Mouse (Mus musculus): ENCODE data around the gene Krt90. TPM values are rescaled to one million over a fixed set of nuclear protein-coding genes. Genes with fewer than 3 reads are reported as not detected.

Gene Krt90
- polyA plus RNA-seq, 1 experiment from 2014 or later: 0.88 TPM

Small RNA genes within 50 kb of the gene (microRNA-seq; reads per million reads assigned to microRNA genes)
- gene Gm44393 (not detected), gene Gm44460 (not detected)

Other genes starting within 250 kb of the Krt90 start
- gene Krt80, start 192.8 kb downstream of the Krt90 start, polyA plus RNA-seq (2016; fragmentation: Nextera tagmentation; extraction: Ambion mirVana): 0.07 TPM in 1 of 2 replicates, not detected in the other
- gene Krt7, start 151.9 kb downstream of the Krt90 start, polyA plus RNA-seq (2016; fragmentation: Nextera tagmentation; extraction: Ambion mirVana): 12.2 and 12.4 TPM in 2 replicates
- 0.10 TPM in 1 of 2 replicates, not detected in the other for gene Krt87, start 124.1 kb downstream of the Krt90 start, polyA plus RNA-seq (2016; fragmentation: Nextera tagmentation; extraction: Ambion mirVana)
- not detected in 2 replicates for gene Krt88, start 115.2 kb downstream of the Krt90 start, polyA plus RNA-seq (2016; fragmentation: Nextera tagmentation; extraction: Ambion mirVana)
- gene Krt81, start 99.2 kb downstream of the Krt90 start, polyA plus RNA-seq (2016; fragmentation: Nextera tagmentation; extraction: Ambion mirVana): not detected in 2 replicates
- gene Krt86, start 89.5 kb downstream of the Krt90 start, polyA plus RNA-seq (2016; fragmentation: Nextera tagmentation; extraction: Ambion mirVana): 0.07 TPM in 1 of 2 replicates, not detected in the other
- gene Krt83, start 71.4 kb downstream of the Krt90 start, polyA plus RNA-seq (2016; fragmentation: Nextera tagmentation; extraction: Ambion mirVana): not detected in 2 replicates
- not detected in 2 replicates for gene Gm49425, start 45.7 kb downstream of the Krt90 start, polyA plus RNA-seq (2016; fragmentation: Nextera tagmentation; extraction: Ambion mirVana)
- not detected in 2 replicates for gene Krt84, start 30.1 kb downstream of the Krt90 start, polyA plus RNA-seq (2016; fragmentation: Nextera tagmentation; extraction: Ambion mirVana)
- gene Krt82, start 12.3 kb downstream of the Krt90 start, polyA plus RNA-seq (2016; fragmentation: Nextera tagmentation; extraction: Ambion mirVana): not detected in 2 replicates
- gene Krt75, start 11.0 kb upstream of the Krt90 start, polyA plus RNA-seq (2016; fragmentation: Nextera tagmentation; extraction: Ambion mirVana): not detected in 2 replicates
- not detected in 2 replicates for gene Gm5414, start 65.2 kb upstream of the Krt90 start, polyA plus RNA-seq (2016; fragmentation: Nextera tagmentation; extraction: Ambion mirVana)
- gene Gm5478, start 84.4 kb upstream of the Krt90 start, polyA plus RNA-seq (2016; fragmentation: Nextera tagmentation; extraction: Ambion mirVana): not detected in 2 replicates
- gene Krt6b, start 117.3 kb upstream of the Krt90 start, polyA plus RNA-seq (2016; fragmentation: Nextera tagmentation; extraction: Ambion mirVana): not detected in 2 replicates
- not detected in 2 replicates for gene Krt6a, start 131.4 kb upstream of the Krt90 start, polyA plus RNA-seq (2016; fragmentation: Nextera tagmentation; extraction: Ambion mirVana)
- 0.37 and 0.41 TPM in 2 replicates for gene Krt5, start 149.9 kb upstream of the Krt90 start, polyA plus RNA-seq (2016; fragmentation: Nextera tagmentation; extraction: Ambion mirVana)
- not detected in 2 replicates for gene Krt71, start 180.2 kb upstream of the Krt90 start, polyA plus RNA-seq (2016; fragmentation: Nextera tagmentation; extraction: Ambion mirVana)
- gene Krt72, start 223.5 kb upstream of the Krt90 start, polyA plus RNA-seq (2016; fragmentation: Nextera tagmentation; extraction: Ambion mirVana): not detected in 2 replicates
- gene Krt73, start 239.4 kb upstream of the Krt90 start, polyA plus RNA-seq (2016; fragmentation: Nextera tagmentation; extraction: Ambion mirVana): not detected in 2 replicates

Data from forebrain, embryonic 10.5 days (tissue).